Comparison of ENCODE assay signal across 16 mouse cellular contexts in the genomic region with DNA sequence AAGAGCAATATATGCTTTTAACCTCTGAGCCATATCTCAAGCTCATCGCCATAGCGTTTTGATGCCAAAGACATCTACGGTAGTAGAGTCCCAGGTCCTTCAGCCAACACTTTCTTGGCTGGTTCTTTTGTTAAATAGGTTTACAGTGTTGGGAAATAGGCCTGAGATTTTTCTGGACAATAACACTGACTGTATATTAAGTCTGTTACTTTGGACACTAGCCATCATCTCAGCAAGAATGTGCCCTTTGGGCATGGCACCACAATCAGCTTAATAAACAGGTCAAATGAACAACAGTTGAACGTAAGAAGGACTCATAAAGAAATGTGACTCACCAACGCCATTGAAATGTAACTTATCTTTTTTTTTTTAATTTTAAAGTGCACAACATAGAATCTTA.
DNase-seq lines count a peak whose midpoint lies in the region.
"Had no signal": no experiment of that assay in that cellular context is flagged by ENCODE, and none has a peak within 500 bp of the region (broad histone marks: within the 10 kb centered on the region; RNA-seq: fewer than 3 reads in every experiment).

No protein-coding gene starts in this region.

- DNase-seq in cerebellum, adult 9-10 months = peak; percentile 3
- no peak for DNase-seq in cerebellum, adult 18-20 months
- peak; percentile 16 for DNase-seq in NIH3T3 (ENCODE audit: low read depth)
- DNase-seq in fat pad, adult 2 months (ENCODE audit: extremely low read depth, low read depth, low spot score) = peak; percentile 79
- DNase-seq in gastrocnemius, adult 18-20 months (ENCODE audit: low spot score) = no peak
- no peak for DNase-seq in urinary bladder, postnatal 25 days (ENCODE audit: low spot score)
- DNase-seq: adrenal gland, adult 2 months; adrenal gland, postnatal 14 days; B cell, adult 2 months; embryo, embryonic 11 days; gastrocnemius, adult 2 months; gastrocnemius, postnatal 14 days; heart, adult 18-20 months; heart, postnatal 10 days; heart, postnatal 36 days; kidney, adult 11 months had no signal

Comparison
In these comparisons a context has a peak if more than half of its experiments do, and no peak if none do; other contexts are left out.
1. DNase-seq: peak in cerebellum, adult 9-10 months (single experiment), NIH3T3 (single experiment) and fat pad, adult 2 months (single experiment); none in cerebellum, adult 18-20 months (0 of 2), gastrocnemius, adult 18-20 months (single experiment) and urinary bladder, postnatal 25 days (single experiment).